In genomic region chr12:69417701-69418291, GRCm38 (mm10) we compare ENCODE assay signal across 1 mouse cellular context.
TF ChIP-seq lines count a peak whose summit lies in the region.

No protein-coding gene starts in this region.

TF ChIP-seq in CH12.LX, 34 proteins besides CTCF, POLR2A, EP300 and RAD21 (continued from another document):
- TF ChIP-seq ZMIZ1 (IDR thresholded peaks at IDR 0.05; ENCODE audit: low read depth, low read length): peak; percentile 66
- TF ChIP-seq IRF4 (IDR thresholded peaks at IDR 0.05; ENCODE audit: low read depth, low read length): peak; percentile 82
- peak; percentile 77 for TF ChIP-seq SIN3A (IDR thresholded peaks at IDR 0.05; ENCODE audit: low read length)
- TF ChIP-seq PAX5 (IDR thresholded peaks at IDR 0.05; ENCODE audit: low read length): no peak
- TF ChIP-seq HCFC1 (IDR thresholded peaks at IDR 0.05; ENCODE audit: low read depth, low read length): peak; percentile 40
- peak; percentile 89 for TF ChIP-seq TBP (conservative IDR thresholded peaks at IDR 0.05; ENCODE audit: low read depth, low read length)
- peak; percentile 96 for TF ChIP-seq MEF2A (IDR thresholded peaks at IDR 0.05; ENCODE audit: borderline replicate concordance, low read depth, low read length)
- peak; percentile 33 for TF ChIP-seq JUN (IDR thresholded peaks at IDR 0.05; ENCODE audit: insufficient read depth, low read depth, low read length)
- TF ChIP-seq MYC (IDR thresholded peaks at IDR 0.05; ENCODE audit: low read depth, low read length): peak; percentile 99
- TF ChIP-seq ZC3H11A (IDR thresholded peaks at IDR 0.05; ENCODE audit: low read depth, low read length): no peak
- TF ChIP-seq USF2 (conservative IDR thresholded peaks at IDR 0.05; ENCODE audit: low read depth, low read length): peak; percentile 85
- TF ChIP-seq NELFE (IDR thresholded peaks at IDR 0.05; ENCODE audit: low read depth, low read length): peak; percentile 52
- peak; percentile 38 for TF ChIP-seq SMC3 (IDR thresholded peaks at IDR 0.05; ENCODE audit: low read depth, low read length)
- 0 out of 2 replicates have a peak, but pooled peaks have one; percentile 4 for TF ChIP-seq JUND (conservative IDR thresholded peaks at IDR 0.05; ENCODE audit: low read depth, low read length)
- peak; percentile 96 for TF ChIP-seq ETS1 (conservative IDR thresholded peaks at IDR 0.05; ENCODE audit: low read depth, low read length)
- TF ChIP-seq RCOR1 (conservative IDR thresholded peaks at IDR 0.05; ENCODE audit: low read depth, low read length): peak; percentile 48; the same call in 1 of the 2 replicates
- TF ChIP-seq MAX (IDR thresholded peaks at IDR 0.05; ENCODE audit: low read length): peak; percentile 99
- peak; percentile 61 for TF ChIP-seq UBTF (IDR thresholded peaks at IDR 0.05; ENCODE audit: low read depth, low read length)
- TF ChIP-seq TCF12 (IDR thresholded peaks at IDR 0.05; ENCODE audit: low read depth, low read length): peak; percentile 97
- peak; percentile 49; the same call in 1 of the 2 replicates for TF ChIP-seq MAFK (IDR thresholded peaks at IDR 0.05; ENCODE audit: insufficient replicate concordance, low read length)
- TF ChIP-seq GABPA (IDR thresholded peaks at IDR 0.05; ENCODE audit: insufficient replicate concordance, low read depth, low read length): no peak
- TF ChIP-seq E2F4 (IDR thresholded peaks at IDR 0.05; ENCODE audit: insufficient replicate concordance, low read depth, low read length): 0 out of 2 replicates have a peak, but pooled peaks have one; percentile 53
- peak; percentile 90 for TF ChIP-seq USF1 (IDR thresholded peaks at IDR 0.05; ENCODE audit: low read depth, low read length)
TF ChIP-seq in CH12.LX: peak in this region for 27.
